Comparison of ENCODE assay signal across 27 mouse cellular contexts in the genomic region with DNA sequence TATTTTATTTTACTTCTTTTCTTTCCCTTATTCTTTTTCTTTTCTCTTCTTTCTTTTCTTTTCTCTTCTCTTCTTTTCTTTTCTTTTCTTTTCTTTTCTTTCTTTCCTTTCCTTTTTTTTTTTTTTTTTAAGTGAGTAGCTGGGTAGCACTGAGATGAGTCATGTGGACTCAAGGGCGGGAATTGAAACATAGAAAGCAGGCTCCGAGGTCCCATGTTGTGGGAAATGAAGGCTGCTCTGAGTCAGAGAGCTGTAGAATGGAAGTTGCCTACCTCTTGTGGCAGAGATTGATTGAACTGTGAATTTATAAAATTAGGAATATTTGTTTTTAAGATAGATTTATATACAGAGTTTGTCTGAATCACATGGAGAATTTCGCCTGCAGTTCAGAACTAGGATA.
"Had no signal": no experiment of that assay in that cellular context is flagged by ENCODE, and none has a peak within 500 bp of the region (broad histone marks: within the 10 kb centered on the region; RNA-seq: fewer than 3 reads in every experiment).

No protein-coding gene starts in this region.

- H3K4me3 ChIP-seq: gastrocnemius, adult 2 months; heart, embryonic 10.5 days; heart, embryonic 12.5 days; hindbrain, embryonic 10.5 days; hindbrain, embryonic 12.5 days; intestine, embryonic 15.5 days; layer of hippocampus, adult 2 months; left cerebral cortex, adult 2 months; limb, embryonic 10.5 days; limb, embryonic 12.5 days; liver, embryonic 12.5 days had no signal

- H3K4me1 ChIP-seq: heart, embryonic 10.5 days; heart, embryonic 12.5 days; hindbrain, embryonic 10.5 days; hindbrain, embryonic 12.5 days; intestine, embryonic 15.5 days; limb, embryonic 10.5 days; limb, embryonic 12.5 days; liver, embryonic 12.5 days had no signal

- H3K9ac ChIP-seq: heart, embryonic 12.5 days; hindbrain, embryonic 12.5 days; hindbrain, embryonic 14.5 days; intestine, embryonic 15.5 days; limb, embryonic 12.5 days; liver, embryonic 12.5 days; liver, embryonic 14.5 days had no signal

- ATAC-seq: hindbrain, embryonic 16.5 days; inflammation-experienced regulatory T-cells, adult 6 months; intestine, embryonic 15.5 days; intestine, postnatal 0 days; liver, embryonic 12.5 days had no signal

- DNase-seq: gastrocnemius, adult 2 months; gastrocnemius, postnatal 10 days; gastrocnemius, postnatal 25 days; heart, adult 18-20 months; heart, postnatal 10 days; heart, postnatal 4 days; kidney, adult 18-20 months; kidney, adult 8-10 months; kidney, postnatal 10 days; kidney, postnatal 25 days; kidney, postnatal 4 days; liver had no signal

- H3K27me3 ChIP-seq: heart, embryonic 12.5 days; hindbrain, embryonic 12.5 days; intestine, embryonic 15.5 days; limb, embryonic 12.5 days; liver, embryonic 12.5 days had no signal

- H3K9me3 ChIP-seq: heart, embryonic 10.5 days; heart, embryonic 12.5 days; hindbrain, embryonic 10.5 days; hindbrain, embryonic 12.5 days; intestine, embryonic 15.5 days; limb, embryonic 10.5 days; limb, embryonic 12.5 days; liver, embryonic 12.5 days had no signal

- H3K27ac ChIP-seq: gastrocnemius, adult 2 months; heart, embryonic 10.5 days; hindbrain, embryonic 10.5 days; hindbrain, embryonic 12.5 days; hindbrain, embryonic 14.5 days; intestine, embryonic 15.5 days; layer of hippocampus, adult 2 months; left cerebral cortex, adult 2 months; limb, embryonic 10.5 days; limb, embryonic 12.5 days; liver, embryonic 12.5 days; liver, embryonic 14.5 days had no signal

- H3K4me2 ChIP-seq: heart, embryonic 12.5 days; hindbrain, embryonic 12.5 days; hindbrain, embryonic 14.5 days; intestine, embryonic 15.5 days; limb, embryonic 12.5 days; liver, embryonic 12.5 days had no signal

- H3K36me3 ChIP-seq: heart, embryonic 10.5 days; heart, embryonic 12.5 days; hindbrain, embryonic 10.5 days; hindbrain, embryonic 12.5 days; intestine, embryonic 15.5 days; limb, embryonic 10.5 days; limb, embryonic 12.5 days; liver, embryonic 12.5 days had no signal
